Mouse (Mus musculus) fibroblast of lung, adult 2 months (primary cell): ENCODE data around the gene Hcn2.

Experiments used
- DNase-seq: peaks from one replicate; pipeline ENCODE4 v3.0.0-alpha.2; 2011; ENCODE audit warnings: low read depth

The Hcn2 gene

DNA sequence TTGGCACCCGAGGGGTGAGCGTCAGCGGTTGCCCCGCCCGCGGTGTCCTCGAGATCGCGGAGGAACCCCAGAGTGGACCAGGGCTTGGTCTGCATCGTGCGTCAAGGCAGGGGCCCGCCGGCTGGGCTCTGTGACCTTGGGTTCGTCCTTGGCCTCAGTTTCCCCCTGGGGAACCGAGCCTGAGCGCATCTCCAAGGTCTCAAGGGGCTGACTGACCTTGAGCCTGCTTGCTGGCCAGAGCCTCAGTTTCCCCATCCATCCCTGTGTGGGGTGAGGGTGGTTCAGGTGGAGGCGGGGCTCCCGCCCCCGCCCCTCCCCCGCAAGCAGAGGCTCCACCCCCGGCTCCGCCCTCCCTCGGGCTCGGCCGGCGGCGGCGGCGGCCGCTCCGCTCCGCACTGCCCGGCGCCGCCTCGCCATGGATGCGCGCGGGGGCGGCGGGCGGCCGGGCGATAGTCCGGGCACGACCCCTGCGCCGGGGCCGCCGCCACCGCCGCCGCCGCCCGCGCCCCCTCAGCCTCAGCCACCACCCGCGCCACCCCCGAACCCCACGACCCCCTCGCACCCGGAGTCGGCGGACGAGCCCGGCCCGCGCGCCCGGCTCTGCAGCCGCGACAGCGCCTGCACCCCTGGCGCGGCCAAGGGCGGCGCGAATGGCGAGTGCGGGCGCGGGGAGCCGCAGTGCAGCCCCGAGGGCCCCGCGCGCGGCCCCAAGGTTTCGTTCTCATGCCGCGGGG lies at the start of gene Hcn2:
Gene Hcn2, plus strand, starts transcription at position 381 of the 734 bp plus-strand sequence.
- DNase-seq = no peak

- no peak for DNase-seq
Observed at GRCm38 (mm10) chr10:79668076-79668475, 48.4 kb upstream of the Hcn2 start.

DNA sequence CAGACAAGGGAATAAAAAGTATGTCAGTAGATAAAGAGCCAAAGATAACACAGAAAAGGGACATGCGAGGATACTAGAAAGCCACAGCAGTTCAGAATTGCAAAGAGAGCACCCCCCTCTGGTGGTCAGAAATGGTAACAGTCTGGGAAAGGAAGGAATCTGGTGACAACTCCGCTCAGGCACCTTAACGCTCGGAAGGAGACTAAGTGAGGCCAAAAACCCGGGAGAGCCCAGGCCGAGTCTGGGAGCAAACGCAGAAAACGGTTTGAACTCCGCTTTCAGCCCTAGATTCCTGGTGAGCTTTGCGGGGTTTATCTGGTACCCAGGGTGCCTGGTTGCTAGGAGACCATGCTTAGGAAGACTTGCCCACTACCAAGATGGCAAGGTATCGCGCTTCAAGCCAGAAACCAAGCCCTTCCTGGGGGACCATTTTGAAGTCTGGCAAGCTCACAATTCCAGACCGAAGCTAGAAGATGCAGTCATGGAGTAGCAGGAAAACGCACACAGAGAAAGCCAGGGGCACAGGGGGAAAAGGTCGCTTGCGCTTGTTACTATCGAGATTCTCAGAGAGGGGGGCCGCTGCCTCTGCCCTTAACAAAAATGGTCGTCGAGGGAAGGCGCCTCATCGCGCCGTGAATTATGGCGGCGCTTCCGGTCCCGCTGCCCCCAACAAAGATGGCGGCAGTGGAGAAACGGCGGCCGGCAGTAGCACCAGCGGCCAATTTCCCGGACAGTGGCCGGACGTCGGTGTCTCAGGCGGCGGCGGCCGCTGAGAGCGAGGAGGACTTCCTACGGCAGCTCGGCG lies 47.5 kb upstream of the Hcn2 start, which contains the start of gene Tpgs1:
Gene Tpgs1, plus strand, starts transcription at position 599 of the 805 bp plus-strand sequence.
- peak; percentile 89 for DNase-seq

- DNase-seq = no peak
Observed at GRCm38 (mm10) chr10:79669576-79670057, 46.8 kb upstream of the Hcn2 start.

DNA sequence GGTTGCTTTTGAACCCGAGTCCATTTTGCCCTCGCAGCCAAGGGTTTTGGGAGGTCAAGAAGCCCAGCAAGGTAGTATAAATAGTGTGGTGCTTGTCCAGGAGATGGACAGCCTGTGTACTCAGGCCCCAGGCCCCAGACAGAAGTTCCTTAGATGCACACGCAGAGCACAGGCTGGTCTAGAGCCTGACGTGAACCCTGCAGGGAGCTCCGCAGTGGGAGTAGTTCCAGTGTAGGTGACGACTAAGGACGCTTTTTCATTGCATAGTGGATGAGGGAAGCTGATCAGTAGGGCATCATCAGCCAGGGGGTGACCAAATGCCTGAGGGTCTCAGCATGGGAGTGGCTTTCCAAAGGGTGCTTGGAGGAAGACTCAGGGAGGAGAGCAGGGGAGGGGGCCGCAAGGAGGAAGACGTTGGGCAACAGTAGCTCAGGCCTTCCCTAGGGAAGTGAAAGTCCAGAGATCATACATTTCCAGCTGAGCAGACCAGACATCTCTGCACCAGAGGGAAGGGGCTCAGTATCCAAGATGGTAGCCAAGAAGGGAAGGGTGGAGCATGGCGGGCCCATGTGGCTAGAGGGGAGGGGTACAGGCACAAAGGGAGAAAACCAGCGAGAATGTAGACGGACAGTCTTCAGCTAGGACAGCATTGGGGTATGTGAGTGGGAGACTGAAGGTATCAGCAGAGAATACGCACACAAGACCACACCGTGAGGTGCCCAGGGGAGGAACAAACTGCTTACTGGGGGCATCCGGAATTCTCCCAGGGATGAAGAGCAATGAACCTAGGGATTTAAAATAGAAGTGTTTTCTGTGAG lies 46.2 kb upstream of the Hcn2 start:
- no peak for DNase-seq

DNA sequence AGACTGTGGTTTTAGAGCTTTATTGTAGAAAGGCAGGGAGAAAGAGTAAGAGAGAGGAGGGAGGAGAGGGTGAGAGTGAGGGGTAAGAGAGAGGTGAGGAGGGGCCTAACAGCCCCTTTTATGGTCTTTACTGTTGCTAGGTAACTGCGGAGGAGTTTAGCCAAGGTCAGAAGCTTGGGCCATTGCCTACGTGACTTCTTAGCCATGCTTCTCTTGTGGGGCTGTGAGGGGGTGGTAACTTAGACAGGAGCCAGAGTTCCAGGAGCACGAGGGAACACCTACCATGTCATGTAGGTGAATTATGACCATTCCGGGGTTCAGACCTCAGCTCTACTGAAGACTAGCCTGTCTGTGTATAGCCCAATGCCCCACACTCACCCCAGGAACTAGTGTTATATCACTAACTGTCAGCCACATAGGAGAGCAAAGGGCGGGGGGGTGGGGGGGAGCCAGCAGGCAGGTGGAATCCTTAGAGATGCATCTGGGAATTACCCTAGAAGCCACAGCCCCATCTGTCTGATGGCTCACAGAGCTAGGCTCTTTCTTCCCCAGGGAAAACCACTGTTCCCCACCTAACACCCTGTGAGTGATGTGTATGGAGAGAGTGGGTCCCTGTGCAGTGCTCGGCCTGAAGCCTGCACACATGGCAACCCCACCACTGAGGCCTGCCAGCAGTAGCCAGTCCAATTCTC lies 44.9 kb upstream of the Hcn2 start:
- DNase-seq = no peak

DNA sequence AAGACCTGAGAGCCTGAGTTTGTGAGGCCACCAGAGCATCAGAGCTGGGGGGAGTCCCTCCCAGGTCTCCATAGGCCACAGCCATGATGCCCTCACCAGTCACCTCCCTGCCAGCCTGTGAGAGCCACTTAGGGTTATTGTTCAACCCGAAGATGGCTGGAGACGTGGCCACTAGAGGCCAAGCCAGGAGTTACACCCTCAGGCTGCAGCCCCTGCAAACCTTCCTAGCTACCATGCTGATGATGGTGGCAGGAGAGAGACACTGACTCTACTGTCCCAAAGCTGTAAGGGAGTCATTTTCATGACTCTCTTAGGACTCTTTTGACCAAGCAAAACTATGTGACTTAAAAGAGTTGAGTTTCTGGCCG lies 44.4 kb upstream of the Hcn2 start:
- DNase-seq = no peak

GRCm38 (mm10) chr10:79673054-79673453 lies 43.4 kb upstream of the Hcn2 start:
- no peak for DNase-seq

- DNase-seq = no peak
Observed at GRCm38 (mm10) chr10:79675346-79676035, 40.9 kb upstream of the Hcn2 start.

DNA sequence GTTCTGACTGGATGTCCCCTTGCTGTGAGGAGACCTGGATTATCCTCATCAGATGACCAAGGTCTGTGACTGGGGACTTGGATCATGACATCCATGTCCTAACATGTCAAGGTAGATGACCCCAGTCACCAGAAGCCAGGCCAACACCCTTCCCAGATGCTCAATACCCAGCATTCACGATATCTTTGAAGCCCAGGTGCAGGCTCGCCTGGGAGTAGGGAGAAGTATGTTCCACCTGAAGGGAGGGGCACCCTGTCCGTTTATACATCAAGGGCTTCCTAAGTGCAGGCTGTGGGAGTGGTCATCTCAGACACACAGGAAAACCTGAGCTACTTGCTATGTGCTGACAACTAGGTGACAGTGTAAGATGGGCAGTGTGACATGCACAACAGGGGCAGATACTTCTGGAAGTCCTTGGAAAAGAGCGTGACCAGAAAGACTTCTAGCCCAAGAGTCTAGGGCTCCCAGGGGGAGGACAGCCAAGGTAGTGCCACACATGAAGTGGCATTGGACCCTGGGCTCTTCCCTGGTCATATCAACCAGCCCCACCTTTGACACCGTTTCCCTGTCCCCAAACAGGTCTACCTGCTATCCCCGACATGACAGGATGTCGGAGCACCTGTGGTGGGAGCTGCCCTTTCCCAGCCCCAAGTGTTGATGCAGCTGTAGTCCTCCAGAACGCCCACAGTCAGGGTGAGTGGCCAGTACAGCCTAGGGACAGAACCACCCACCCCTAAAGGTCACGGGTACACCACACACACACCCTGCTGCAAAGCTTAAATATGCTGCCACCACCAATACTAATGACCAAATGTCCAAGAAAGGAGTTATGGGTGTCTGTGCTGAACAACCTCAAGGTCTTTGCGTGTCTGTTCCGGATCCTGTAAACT lies 35.6 kb upstream of the Hcn2 start:
- DNase-seq = no peak

- DNase-seq = peak; percentile 97
Observed at GRCm38 (mm10) chr10:79681591-79682245, 34.7 kb upstream of the Hcn2 start, which contains the start of gene Cdc34. Gene Cdc34 (plus strand): TSS chr10:79682195.

DNA sequence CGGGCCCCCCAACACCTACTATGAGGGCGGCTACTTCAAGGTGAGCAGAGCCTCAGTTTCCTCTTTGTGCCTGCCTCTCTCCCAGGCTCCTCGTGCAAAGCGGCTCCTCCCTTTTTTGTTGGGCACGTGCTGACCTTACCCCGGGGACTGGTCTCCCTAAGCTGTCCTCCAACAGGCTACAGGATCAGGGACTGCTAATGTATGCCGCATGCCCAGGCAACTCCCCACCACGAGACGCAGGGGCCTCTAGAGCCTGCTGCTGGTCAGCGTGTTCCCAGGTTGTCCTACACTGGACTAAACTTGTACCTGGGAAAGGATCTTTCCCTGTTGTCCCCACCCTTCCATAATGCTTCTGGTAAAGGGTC lies 33.9 kb upstream of the Hcn2 start:
- DNase-seq = no peak

GRCm38 (mm10) chr10:79682916-79683582 lies 33.4 kb upstream of the Hcn2 start:
- no peak for DNase-seq

GRCm38 (mm10) chr10:79683726-79684640 lies 32.5 kb upstream of the Hcn2 start:
- peak; percentile 66 for DNase-seq

GRCm38 (mm10) chr10:79684770-79685600 lies 31.4 kb upstream of the Hcn2 start:
- no peak for DNase-seq

GRCm38 (mm10) chr10:79686219-79686618 lies 30.2 kb upstream of the Hcn2 start:
- no peak for DNase-seq

GRCm38 (mm10) chr10:79686691-79687090 lies 29.7 kb upstream of the Hcn2 start:
- DNase-seq = no peak
